Mouse (Mus musculus): ENCODE measurements at regions not wholly inside any gene's neighbourhood (a gene's known extent, or its start where the extent isn't known, plus 50 kb on each side); places are given as distances from the start of the nearest gene placed in this dataset.
"Not testable (repeated sequence)": the region's sequence is repeated elsewhere in the genome, so short reads cannot be mapped to it uniquely, and the experiment has no call there.

- in situ Hi-C loops (cut with MboI) = no loop called here
These were observed 735.6 kb upstream of the Zfp386 start for GRCm38 (mm10) chr12:115311956-115312355.

- in situ Hi-C loops (cut with MboI) = not testable (repeated sequence)
These were observed 734.9 kb upstream of the Zfp386 start for GRCm38 (mm10) chr12:115312604-115313003.

- in situ Hi-C loops (cut with MboI) = not testable (repeated sequence)
These were observed 726.9 kb upstream of the Zfp386 start for GRCm38 (mm10) chr12:115320641-115321040.

- in situ Hi-C loops (cut with MboI) = no loop called here
These were observed 719.1 kb upstream of the Zfp386 start for GRCm38 (mm10) chr12:115328439-115328838.

- in situ Hi-C loops (cut with MboI) = not testable (repeated sequence)
These were observed 712.8 kb upstream of the Zfp386 start for GRCm38 (mm10) chr12:115334770-115335169.

GRCm38 (mm10) chr12:115336594-115336993 is 710.9 kb upstream of the Zfp386 start:
- in situ Hi-C loops (cut with MboI) = no loop called here

GRCm38 (mm10) chr12:115346112-115346511 is 701.4 kb upstream of the Zfp386 start:
- in situ Hi-C loops (cut with MboI) = not testable (repeated sequence)

GRCm38 (mm10) chr12:115359050-115359449 is 688.5 kb upstream of the Zfp386 start:
- in situ Hi-C loops (cut with MboI) = not testable (repeated sequence)

- in situ Hi-C loops (cut with MboI) = not testable (repeated sequence)
These were observed 681.9 kb upstream of the Zfp386 start for GRCm38 (mm10) chr12:115365628-115366027.

GRCm38 (mm10) chr12:115371784-115372183 is 675.7 kb upstream of the Zfp386 start:
- in situ Hi-C loops (cut with MboI) = not testable (repeated sequence)

- in situ Hi-C loops (cut with MboI) = not testable (repeated sequence)
These were observed 674.5 kb upstream of the Zfp386 start for GRCm38 (mm10) chr12:115373056-115373455.

GRCm38 (mm10) chr12:115386479-115386878 is 661.0 kb upstream of the Zfp386 start:
- in situ Hi-C loops (cut with MboI) = not testable (repeated sequence)

- in situ Hi-C loops (cut with MboI) = no loop called here
These were observed 643.4 kb upstream of the Zfp386 start for GRCm38 (mm10) chr12:115404116-115404515.

GRCm38 (mm10) chr12:115404657-115405056 is 642.9 kb upstream of the Zfp386 start:
- in situ Hi-C loops (cut with MboI) = no loop called here

GRCm38 (mm10) chr12:115446247-115446646 is 601.3 kb upstream of the Zfp386 start:
- in situ Hi-C loops (cut with MboI) = not testable (repeated sequence)

GRCm38 (mm10) chr12:115452626-115453025 is 594.9 kb upstream of the Zfp386 start:
- in situ Hi-C loops (cut with MboI) = not testable (repeated sequence)

GRCm38 (mm10) chr12:115464777-115465176 is 582.7 kb upstream of the Zfp386 start:
- in situ Hi-C loops (cut with MboI) = not testable (repeated sequence)

- in situ Hi-C loops (cut with MboI) = not testable (repeated sequence)
These were observed 579.5 kb upstream of the Zfp386 start for GRCm38 (mm10) chr12:115468015-115468414.

- in situ Hi-C loops (cut with MboI) = not testable (repeated sequence)
These were observed 579.0 kb upstream of the Zfp386 start for GRCm38 (mm10) chr12:115468569-115468968.

- in situ Hi-C loops (cut with MboI) = no loop called here
These were observed 548.7 kb upstream of the Zfp386 start for GRCm38 (mm10) chr12:115498865-115499264.

- in situ Hi-C loops (cut with MboI) = not testable (repeated sequence)
These were observed 540.2 kb upstream of the Zfp386 start for GRCm38 (mm10) chr12:115507285-115507684.

- in situ Hi-C loops (cut with MboI) = not testable (repeated sequence)
These were observed 538.7 kb upstream of the Zfp386 start for GRCm38 (mm10) chr12:115508615-115509342.

- in situ Hi-C loops (cut with MboI) = not testable (repeated sequence)
These were observed 528.6 kb upstream of the Zfp386 start for GRCm38 (mm10) chr12:115518778-115519541.
